Mouse (Mus musculus) small intestine, adult 2 months (tissue): ENCODE results near the gene Zfp777.

Source experiments
- CTCF ChIP-seq: fragments of 200-500 bp; IDR thresholded peaks from 2 replicates; pipeline ENCODE4 v1.5.1; 2012; ENCODE audit warnings: low read depth, mild to moderate bottlenecking, control low read depth, inconsistent platforms, low read length, moderate library complexity, mixed read lengths; ENCODE audit not compliant: insufficient replicate concordance, insufficient read length; ENCODE audit errors: extremely low read depth
- POLR2A ChIP-seq: fragments of 200-500 bp; IDR thresholded peaks from 2 replicates; pipeline ENCODE4 v1.6.1; 2012; ENCODE audit warnings: low read depth, mild to moderate bottlenecking, control low read depth, inconsistent platforms, low read length, moderate library complexity

- TF ChIP-seq CTCF (no peak), POLR2A (no peak)
These were observed 26.0 kb downstream of the Zfp777 start for GRCm38 (mm10) chr6:48022672-48023071.
